Mouse (Mus musculus) erythroblast, embryonic 14.5 days (primary cell): Measurements from ENCODE around the gene Tut7.

Source experiments
- GATA1 ChIP-seq: IDR thresholded peaks from 2 replicates; pipeline ENCODE4 v1.6.1; 2012; ENCODE audit warnings: low read length, inconsistent platforms, mixed read lengths
- TAL1 ChIP-seq: IDR thresholded peaks from 3 replicates; pipeline ENCODE4 v1.6.1; 2012; ENCODE audit warnings: low read length, inconsistent platforms, mixed read lengths

GRCm38 (mm10) chr13:59746711-59747110, 76.2 kb downstream of the Tut7 start, which contains the start of gene 1700014D04Rik:
- TF ChIP-seq GATA1: no peak
- TF ChIP-seq TAL1: no peak
